Mouse (Mus musculus) testis, adult 2 months (tissue): ENCODE measurements around the gene Olfr1118.
"Not testable (repeated sequence)": the region's sequence is repeated elsewhere in the genome, so short reads cannot be mapped to it uniquely, and the experiment has no call there.

Experiments used
- CTCF ChIP-seq: fragments of 200-500 bp; IDR thresholded peaks from 2 replicates; pipeline ENCODE4 v1.5.1; 2012; ENCODE audit warnings: low read depth, mild to moderate bottlenecking, inconsistent platforms, low read length, moderate library complexity; ENCODE audit not compliant: control insufficient read depth, insufficient read depth, insufficient replicate concordance
- POLR2A ChIP-seq: fragments of 200-500 bp; IDR thresholded peaks from 2 replicates; pipeline ENCODE4 v1.6.1; 2012; ENCODE audit warnings: low read depth, mild to moderate bottlenecking, inconsistent platforms, low read length, moderate library complexity; ENCODE audit not compliant: control insufficient read depth

DNA sequence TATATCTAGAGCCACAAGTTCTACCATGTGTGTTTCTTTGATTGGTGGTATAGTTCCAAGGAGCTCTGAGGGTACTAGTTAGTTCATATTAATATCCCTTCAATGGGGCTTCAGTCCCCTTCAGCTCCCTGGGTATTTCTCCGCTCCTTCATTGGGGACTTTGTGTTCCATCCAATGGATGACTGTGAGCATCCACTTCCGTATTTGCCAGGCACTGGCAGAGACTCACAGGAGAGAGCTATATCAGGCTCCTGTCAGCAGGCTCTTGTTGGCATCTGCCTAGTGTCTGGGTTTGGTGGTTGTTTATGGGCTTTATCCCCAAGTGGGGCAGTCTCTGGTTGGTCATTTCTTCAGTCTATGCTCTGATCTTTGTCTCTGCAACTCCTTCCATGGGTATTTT is 52.7 kb downstream of the Olfr1118 start:
- not testable (repeated sequence) for TF ChIP-seq CTCF, POLR2A
